Mouse (Mus musculus) right cerebral cortex, adult 18-20 months (tissue): ENCODE results near the gene Hmgcs2.

Experiments
- DNase-seq: peaks from one replicate; pipeline ENCODE4 v3.0.0; 2022; ENCODE audit warnings: mixed read lengths

Gene Hmgcs2

DNA sequence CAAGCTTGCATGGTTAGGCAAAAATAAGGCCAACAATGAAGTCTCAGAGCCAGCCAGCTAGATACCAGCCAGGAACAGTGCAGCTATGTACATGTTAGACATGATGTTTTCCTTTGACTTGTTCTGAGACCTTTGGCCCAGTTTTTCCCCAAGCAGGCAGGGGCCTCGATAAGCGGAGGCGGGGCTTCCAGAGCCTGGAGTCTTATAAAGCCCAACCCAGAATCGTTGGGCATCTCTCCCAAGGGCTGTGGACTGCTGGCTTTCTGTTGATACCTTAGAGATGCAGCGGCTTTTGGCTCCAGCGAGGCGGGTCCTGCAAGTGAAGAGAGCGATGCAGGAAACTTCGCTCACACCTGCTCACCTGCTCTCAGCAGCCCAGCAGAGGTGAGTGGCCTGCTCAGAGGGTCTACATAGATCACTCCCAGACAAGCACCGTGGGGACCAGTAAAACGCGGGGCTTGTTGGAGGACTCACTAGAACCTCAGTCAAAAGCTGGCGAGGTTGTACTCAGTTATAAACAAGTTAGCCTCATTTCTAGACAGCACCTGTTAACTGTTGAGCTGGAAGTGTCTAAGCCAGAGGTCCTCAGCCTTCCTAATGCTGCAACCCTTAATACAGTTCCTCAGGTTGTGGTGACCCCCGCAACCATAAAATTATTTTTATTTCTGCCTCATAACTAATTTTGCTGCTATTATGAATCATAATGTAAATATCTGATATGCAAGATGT lies at the start of gene Hmgcs2:
Gene Hmgcs2, plus strand, starts transcription at position 232 of the 729 bp plus-strand sequence.
- DNase-seq, result no peak

- DNase-seq, result no peak
These were observed 46.7 kb upstream of the Hmgcs2 start for GRCm38 (mm10) chr3:98233504-98233903.

- no peak for DNase-seq
These were observed 44.0 kb upstream of the Hmgcs2 start for GRCm38 (mm10) chr3:98236266-98236665.

- DNase-seq, result no peak
These were observed 43.0 kb upstream of the Hmgcs2 start for GRCm38 (mm10) chr3:98237240-98237639.

DNA sequence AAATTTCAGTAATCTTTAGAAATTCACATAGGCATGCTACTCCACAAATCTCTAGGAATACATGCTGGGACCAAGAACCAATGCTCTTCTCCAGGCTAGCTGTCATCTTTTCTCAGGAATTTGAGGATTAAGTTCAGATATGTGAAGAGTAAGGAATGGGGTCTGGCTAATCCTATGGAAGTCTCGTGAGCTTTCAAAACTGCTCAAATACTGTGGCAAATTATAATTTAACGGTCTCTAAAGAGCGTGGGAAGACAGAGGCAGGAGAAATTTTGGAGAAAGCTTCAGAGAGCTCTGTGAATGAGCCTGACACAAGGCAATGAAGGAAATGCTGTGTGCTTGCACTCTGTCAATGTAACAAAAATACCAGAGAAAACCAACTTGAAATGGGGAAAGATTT lies 42.1 kb upstream of the Hmgcs2 start:
- DNase-seq, result no peak

DNA sequence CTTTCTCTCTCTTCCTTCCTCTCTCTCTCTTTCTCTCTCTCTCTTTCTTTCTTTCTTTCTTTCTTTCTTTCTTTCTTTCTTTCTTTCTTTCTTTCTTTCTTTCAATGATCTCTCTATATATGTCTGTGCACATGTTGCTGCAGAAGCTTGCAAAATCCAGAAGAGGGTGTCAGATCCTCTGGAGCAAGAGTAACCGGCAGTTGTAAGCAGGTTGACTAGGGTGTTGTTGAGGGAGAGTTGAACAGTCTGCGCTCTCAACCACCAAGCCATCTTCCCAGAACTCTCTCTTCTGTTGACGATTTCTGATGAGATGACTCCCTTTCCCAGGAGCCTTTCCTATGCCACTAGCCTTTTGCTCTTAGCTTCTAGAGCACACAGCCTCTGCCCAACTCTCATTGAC lies 38.2 kb upstream of the Hmgcs2 start:
- no peak for DNase-seq

GRCm38 (mm10) chr3:98242458-98243037 lies 37.7 kb upstream of the Hmgcs2 start:
- DNase-seq, result no peak

DNA sequence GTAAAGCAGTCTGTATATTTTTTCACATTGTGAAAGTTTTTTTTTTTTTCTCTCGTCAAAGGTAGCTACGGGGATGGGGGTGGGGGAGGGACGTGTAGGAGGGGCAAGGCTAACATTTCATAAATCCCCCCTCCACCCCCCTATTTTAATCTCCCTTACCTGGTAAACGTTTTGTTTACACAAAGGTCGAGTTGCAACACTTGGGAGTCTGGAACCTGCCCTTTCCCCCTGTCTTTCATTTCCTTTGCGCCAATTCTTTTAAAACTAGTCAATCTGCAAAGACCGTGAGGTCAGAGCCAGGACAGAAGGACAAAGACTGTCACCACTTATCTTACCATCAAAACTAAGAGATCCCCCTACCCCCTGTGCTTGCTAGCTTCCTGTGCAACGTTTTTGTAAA lies 34.3 kb upstream of the Hmgcs2 start:
- no peak for DNase-seq

DNA sequence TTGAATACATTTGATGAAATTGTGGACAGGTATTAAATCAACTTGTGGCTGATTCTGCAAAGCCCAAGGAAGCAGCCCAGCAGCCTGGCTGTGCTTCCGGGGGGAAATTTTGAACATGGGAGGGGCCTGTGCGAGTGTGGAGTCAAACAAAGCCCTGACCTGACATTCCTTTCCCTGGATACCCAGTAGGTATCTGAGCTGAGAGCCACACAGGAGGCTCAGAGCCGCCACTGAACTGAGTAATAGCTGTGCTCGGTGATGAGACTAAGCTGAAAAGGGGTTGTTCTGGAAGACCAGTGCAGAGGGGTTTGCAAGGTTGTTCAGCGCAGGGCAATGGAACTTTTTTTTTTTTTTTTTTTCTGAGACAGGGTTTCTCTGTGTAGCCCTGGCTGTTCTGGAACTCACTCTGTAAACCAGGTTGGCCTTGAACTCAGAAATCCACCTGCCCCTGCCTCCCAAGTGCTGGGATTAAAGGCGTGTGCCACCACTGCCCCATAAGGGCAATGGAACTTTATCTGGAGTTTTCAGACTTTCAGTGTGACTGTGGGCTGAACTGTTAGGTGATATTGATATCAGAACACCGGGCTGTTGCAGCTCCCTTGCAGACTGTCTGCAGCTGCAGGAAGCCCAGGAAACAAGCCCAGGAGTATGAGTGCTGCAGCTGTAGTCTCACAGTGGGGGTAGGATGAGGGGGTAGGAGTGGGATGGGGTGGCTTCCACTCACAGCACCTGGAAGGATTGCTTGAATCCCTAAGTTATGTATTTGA lies 33.1 kb upstream of the Hmgcs2 start:
- no peak for DNase-seq

DNA sequence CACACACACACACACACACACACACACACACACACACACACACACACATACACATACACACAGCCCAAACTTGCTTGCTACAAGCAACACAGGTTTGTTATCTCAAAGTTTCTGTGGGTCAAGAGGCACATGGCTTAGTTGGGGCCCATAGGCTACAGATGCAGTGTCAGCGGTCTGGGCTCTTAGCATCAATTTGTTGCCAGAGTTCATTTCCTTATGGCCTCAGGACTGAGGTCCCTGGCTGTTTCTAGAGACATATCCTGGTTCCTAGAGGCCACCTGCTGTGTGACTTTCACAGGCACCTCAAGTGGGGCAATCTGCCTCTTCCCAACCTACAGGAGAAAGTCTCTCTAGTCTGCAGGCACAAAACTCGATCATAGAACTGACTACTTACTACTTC lies 30.9 kb upstream of the Hmgcs2 start:
- DNase-seq, result no peak

GRCm38 (mm10) chr3:98249833-98250448 lies 30.3 kb upstream of the Hmgcs2 start:
- DNase-seq, result peak; percentile 14

GRCm38 (mm10) chr3:98254059-98254458 lies 26.2 kb upstream of the Hmgcs2 start:
- DNase-seq, result no peak

DNA sequence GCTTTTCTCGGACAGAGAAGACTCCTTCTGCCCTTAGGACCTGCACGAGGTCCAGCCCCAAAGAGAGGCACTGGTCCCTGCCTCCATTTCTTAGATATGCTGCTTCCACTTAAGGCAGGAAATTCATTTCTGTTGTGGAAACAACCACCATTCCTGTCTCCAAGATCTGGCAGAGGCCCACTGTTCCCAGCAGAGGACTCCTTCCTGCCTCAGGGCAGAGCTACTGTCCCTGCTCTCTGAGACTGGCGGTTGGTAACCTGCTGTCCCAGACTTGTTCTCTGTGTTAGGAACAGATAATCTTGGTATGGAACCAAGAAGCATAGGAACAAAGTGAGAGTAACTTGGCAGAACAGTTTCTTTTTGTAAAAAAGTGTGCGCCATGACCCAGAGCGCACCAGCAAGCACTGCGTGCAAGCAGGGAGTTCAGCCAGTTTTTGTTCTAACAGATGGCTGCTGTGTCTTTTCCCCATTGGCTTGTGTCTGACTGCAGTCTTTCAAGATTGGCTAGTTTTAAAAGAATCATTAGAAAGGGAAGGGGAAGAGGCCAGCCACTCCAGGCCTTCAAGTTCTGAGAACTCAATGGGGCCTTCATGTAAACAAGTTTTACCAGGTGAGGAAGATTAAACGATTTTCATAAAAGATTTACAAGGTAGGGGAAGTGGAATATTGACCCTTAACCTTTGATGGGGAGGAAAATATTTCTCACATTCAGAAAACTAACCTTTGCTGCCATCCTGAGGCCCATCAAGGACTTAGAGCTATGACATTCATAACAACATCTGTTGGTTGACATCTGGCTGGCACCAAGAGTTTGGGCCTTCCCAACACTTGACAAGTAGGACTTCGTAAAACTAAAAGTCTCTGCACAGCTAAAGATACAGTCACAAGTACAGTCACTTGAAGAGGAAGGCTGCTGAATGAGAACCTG lies 25.3 kb upstream of the Hmgcs2 start:
- DNase-seq, result no peak

DNA sequence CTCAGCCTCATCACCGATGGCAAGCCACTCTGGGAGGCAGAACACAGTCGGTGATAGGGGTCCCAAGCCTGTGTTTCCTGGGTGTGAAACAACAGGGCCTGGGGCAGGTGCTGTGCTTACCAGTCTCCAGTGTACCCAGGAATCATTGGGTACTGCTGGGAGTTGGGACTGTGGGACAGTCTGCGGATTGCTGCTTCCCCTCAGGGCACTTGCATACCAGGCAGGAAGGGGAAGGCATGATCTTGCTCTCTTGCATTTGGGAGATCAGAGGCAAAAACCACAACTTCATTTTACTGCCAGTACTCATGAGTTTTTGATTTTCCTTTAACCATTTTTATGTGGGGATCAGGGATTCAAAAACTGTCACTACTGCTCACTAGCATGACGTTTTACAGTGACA lies 21.5 kb upstream of the Hmgcs2 start:
- DNase-seq, result no peak

DNA sequence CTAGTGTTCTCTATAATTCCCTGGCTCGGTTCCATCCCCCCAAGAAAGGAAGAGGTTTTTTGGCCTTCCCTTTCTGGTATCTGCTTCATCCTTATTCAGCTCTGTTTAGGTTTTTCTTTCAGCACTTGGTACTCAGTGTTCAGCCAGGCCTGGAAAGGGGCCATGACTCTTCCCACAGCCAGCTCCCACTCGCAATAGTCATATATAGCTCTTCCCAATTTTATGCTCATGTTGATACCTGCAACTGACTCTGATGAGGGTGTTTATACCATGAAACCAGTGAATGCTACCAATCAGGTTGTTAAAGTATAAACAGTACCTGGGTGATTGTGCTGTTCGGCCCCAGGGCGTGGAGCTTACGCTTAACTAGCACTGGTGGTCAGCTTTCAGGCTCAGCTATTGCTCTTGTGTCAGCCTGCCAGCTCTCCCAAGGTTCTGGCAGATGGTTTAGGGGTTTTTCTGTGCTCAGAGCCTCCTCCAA lies 20.9 kb upstream of the Hmgcs2 start:
- DNase-seq, result peak; percentile 74

- no peak for DNase-seq
These were observed 19.7 kb upstream of the Hmgcs2 start for GRCm38 (mm10) chr3:98260534-98260933.

DNA sequence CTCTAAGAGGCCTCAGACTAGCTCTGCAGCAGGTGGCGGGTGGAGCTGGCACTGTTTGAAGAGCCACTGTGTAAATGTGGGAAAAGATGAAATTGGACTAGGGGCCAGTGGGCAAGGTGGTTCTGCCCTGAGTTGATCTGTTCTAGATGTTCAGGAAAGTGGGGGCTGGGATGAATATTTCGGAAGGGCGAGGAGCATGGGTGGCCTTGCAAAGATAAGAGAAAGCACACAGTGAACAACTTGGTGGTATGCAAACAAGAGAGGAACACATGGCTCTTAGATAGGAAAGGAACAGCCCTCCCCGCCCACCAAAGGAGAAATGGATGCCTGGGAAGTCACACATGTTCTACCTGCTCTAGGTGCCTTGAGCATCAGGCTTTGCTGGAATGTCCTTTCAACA lies 18.8 kb upstream of the Hmgcs2 start:
- no peak for DNase-seq

DNA sequence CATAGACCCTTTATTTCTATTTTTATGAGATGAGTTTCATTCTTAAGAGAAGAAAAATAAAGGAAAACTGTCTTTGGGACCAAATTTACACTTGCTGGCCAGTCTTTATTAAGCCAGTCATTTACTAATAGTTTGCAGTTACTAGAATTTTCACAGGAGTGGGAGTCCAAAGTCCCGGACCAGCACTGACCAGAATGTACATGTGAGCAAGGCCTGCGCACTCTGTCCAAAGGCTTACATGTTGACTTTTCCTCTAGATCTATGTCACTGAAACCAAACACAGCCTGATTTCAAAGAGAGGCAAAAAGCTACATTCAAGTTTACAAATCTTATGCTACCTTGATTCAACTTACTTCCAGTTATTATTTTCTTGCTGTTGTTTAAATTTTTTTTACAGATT lies 18.1 kb upstream of the Hmgcs2 start:
- DNase-seq, result no peak

GRCm38 (mm10) chr3:98267249-98267651 lies 13.0 kb upstream of the Hmgcs2 start:
- DNase-seq, result peak; percentile 10

- DNase-seq, result no peak
These were observed 6.4 kb upstream of the Hmgcs2 start for GRCm38 (mm10) chr3:98273623-98274398.

- no peak for DNase-seq
These were observed 553 bp upstream of the Hmgcs2 start for GRCm38 (mm10) chr3:98279682-98280081.
